8 mouse cellular contexts compared by ENCODE assay signal in genomic region chr2:84635611-84636010, GRCm38 (mm10). TPM values are rescaled to one million over a fixed set of nuclear protein-coding genes. Genes with fewer than 3 reads are reported as not detected.
DNase-seq lines count a peak whose midpoint lies in the region; ATAC-seq lines count a peak whose summit lies in the region.

No protein-coding gene starts in this region.

- ATAC-seq in intestine, embryonic 15.5 days = peak; percentile 91

- DNase-seq in adrenal gland, adult 18-20 months (ENCODE audit: low spot score in 2 of 2) = peak; percentile 64 to 70
- peak; percentile 76 for DNase-seq in embryo, embryonic 11 days
- peak; percentile 89 for DNase-seq in gastrocnemius, postnatal 25 days
- peak; percentile 62 to 81 for DNase-seq in left cerebral cortex, adult 9 months (ENCODE audit: low spot score in 2 of 2)
- peak; percentile 94 to 97 for DNase-seq in lung, postnatal 4 days
- peak; percentile 71 to 82 for DNase-seq in right cerebral cortex, adult 2 months (ENCODE audit: low spot score in 2 of 2)
- no peak for DNase-seq in thymus, postnatal 4 days

- 2% methylated on average over 2 of the region's 2 CpGs for WGBS in intestine, embryonic 15.5 days

- peaks cover 71% of the 10 kb centered on the region for H3K4me1 ChIP-seq in intestine, embryonic 15.5 days (replicated peaks)

- peak overlapping the region; percentile 53 for H3K4me2 ChIP-seq in intestine, embryonic 15.5 days (replicated peaks)

- no peaks in the 10 kb centered on the region for H3K36me3 ChIP-seq in intestine, embryonic 15.5 days

- H3K4me3 ChIP-seq in intestine, embryonic 15.5 days (replicated peaks) = peak overlapping the region; percentile 20

- no peaks in the 10 kb centered on the region for H3K27me3 ChIP-seq in intestine, embryonic 15.5 days (replicated peaks)

- H3K27ac ChIP-seq in intestine, embryonic 15.5 days = peak overlapping the region; percentile 94

- H3K9ac ChIP-seq in intestine, embryonic 15.5 days = peak overlapping the region; percentile 35

- no peaks in the 10 kb centered on the region for H3K9me3 ChIP-seq in intestine, embryonic 15.5 days

RNA-seq across cellular contexts. Expression of gene Ctnnd1, which starts 15.0 kb away (rescaled TPM):
- total RNA-seq in adrenal gland, adult 18-20 months (2021) = 100 to 1,000 TPM; 123 to 129 TPM
- total RNA-seq in gastrocnemius, postnatal 25 days (2021) = 10 to 100 TPM; 29.6 to 31.2 TPM
- polyA plus RNA-seq in intestine, embryonic 15.5 days (2015; fragmentation: Nextera tagmentation; extraction: Ambion mirVana) = 60.7 and 64.4 TPM in 2 replicates

RNA-seq across cellular contexts. Expression of gene Btbd18, which starts 23.3 kb away (rescaled TPM):
- total RNA-seq in adrenal gland, adult 18-20 months (2021) = under 1 TPM in 1 of 2 experiments, not detected in 1; 0.10 TPM
- total RNA-seq in gastrocnemius, postnatal 25 days (2021) = not detected
- polyA plus RNA-seq in intestine, embryonic 15.5 days (2015; fragmentation: Nextera tagmentation; extraction: Ambion mirVana) = 0.05 and 0.06 TPM in 2 replicates

RNA-seq across cellular contexts. Expression of gene Selenoh, which starts 35.0 kb away (rescaled TPM):
- total RNA-seq in adrenal gland, adult 18-20 months (2021) = 10 to 100 TPM; 21.9 to 28.8 TPM
- 10 to 100 TPM in 1 of 2 experiments, 1 to 10 TPM in 1; 9.7 to 11.9 TPM for total RNA-seq in gastrocnemius, postnatal 25 days (2021)
- polyA plus RNA-seq in intestine, embryonic 15.5 days (2015; fragmentation: Nextera tagmentation; extraction: Ambion mirVana) = 225 and 234 TPM in 2 replicates

RNA-seq across cellular contexts. Expression of gene Gm28635, which starts 42.2 kb away (rescaled TPM):
- total RNA-seq in adrenal gland, adult 18-20 months (2021) = not detected
- total RNA-seq in gastrocnemius, postnatal 25 days (2021) = 1 to 10 TPM in 1 of 2 experiments, under 1 TPM in 1; 0.94 to 3.4 TPM
- not detected in 2 replicates for polyA plus RNA-seq in intestine, embryonic 15.5 days (2015; fragmentation: Nextera tagmentation; extraction: Ambion mirVana)

RNA-seq across cellular contexts. Expression of gene Med19, which starts 42.6 kb away (rescaled TPM):
- 10 to 100 TPM; 22.7 to 25.9 TPM for total RNA-seq in adrenal gland, adult 18-20 months (2021)
- total RNA-seq in gastrocnemius, postnatal 25 days (2021) = 1 to 10 TPM; 6.7 to 7.6 TPM
- 32.5 and 34.7 TPM in 2 replicates for polyA plus RNA-seq in intestine, embryonic 15.5 days (2015; fragmentation: Nextera tagmentation; extraction: Ambion mirVana)
